Mouse (Mus musculus) embryo, embryonic 11 days (tissue): ENCODE data around the gene Rexo1.

ENCODE experiments used
- DNase-seq: peaks from one replicate; pipeline ENCODE4 v3.0.0-alpha.2; 2015

Rexo1 gene

GRCm38 (mm10) chr10:80553997-80554396 is 7.4 kb downstream of the Rexo1 start:
- no peak for DNase-seq

- no peak for DNase-seq
Measured at GRCm38 (mm10) chr10:80553575-80553974, 7.8 kb downstream of the Rexo1 start.

GRCm38 (mm10) chr10:80552364-80552763 is 9.0 kb downstream of the Rexo1 start:
- DNase-seq: no peak

GRCm38 (mm10) chr10:80549279-80549678 is 12.1 kb downstream of the Rexo1 start:
- no peak for DNase-seq

- DNase-seq: peak; percentile 81
Measured at GRCm38 (mm10) chr10:80548428-80549006, 12.8 kb downstream of the Rexo1 start.

GRCm38 (mm10) chr10:80547539-80547938 is 13.8 kb downstream of the Rexo1 start:
- DNase-seq: no peak

GRCm38 (mm10) chr10:80546945-80547344 is 14.4 kb downstream of the Rexo1 start:
- no peak for DNase-seq

- no peak for DNase-seq
Measured at GRCm38 (mm10) chr10:80545590-80545989, 15.8 kb downstream of the Rexo1 start.

GRCm38 (mm10) chr10:80543873-80544272 is 17.5 kb downstream of the Rexo1 start:
- DNase-seq: no peak

GRCm38 (mm10) chr10:80539493-80539892 is 21.9 kb downstream of the Rexo1 start:
- DNase-seq: no peak

- peak; percentile 81 for DNase-seq
Measured at GRCm38 (mm10) chr10:80538710-80539394, 22.5 kb downstream of the Rexo1 start, which contains the start of gene Atp8b3. TSS of gene Atp8b3 (minus strand) at chr10:80539124.

GRCm38 (mm10) chr10:80538180-80538579 is 23.2 kb downstream of the Rexo1 start:
- DNase-seq: no peak

GRCm38 (mm10) chr10:80535711-80536110 is 25.6 kb downstream of the Rexo1 start:
- DNase-seq: peak; percentile 41

- no peak for DNase-seq
Measured at GRCm38 (mm10) chr10:80535071-80535470, 26.3 kb downstream of the Rexo1 start.

- peak; percentile 57 for DNase-seq
Measured at GRCm38 (mm10) chr10:80533704-80534103, 27.7 kb downstream of the Rexo1 start.

- DNase-seq: no peak
Measured at GRCm38 (mm10) chr10:80532783-80533182, 28.6 kb downstream of the Rexo1 start.

GRCm38 (mm10) chr10:80526172-80526571 is 35.2 kb downstream of the Rexo1 start:
- DNase-seq: peak; percentile 69

- no peak for DNase-seq
Measured at GRCm38 (mm10) chr10:80523299-80523698, 38.1 kb downstream of the Rexo1 start.

GRCm38 (mm10) chr10:80519287-80519686 is 42.1 kb downstream of the Rexo1 start:
- DNase-seq: no peak

GRCm38 (mm10) chr10:80513739-80514138 is 47.6 kb downstream of the Rexo1 start:
- DNase-seq: no peak

- no peak for DNase-seq
Measured at GRCm38 (mm10) chr10:80510273-80510660, 51.1 kb downstream of the Rexo1 start.

- peak; percentile 78 for DNase-seq
Measured at GRCm38 (mm10) chr10:80509412-80510272, 51.7 kb downstream of the Rexo1 start.

GRCm38 (mm10) chr10:80506222-80506621 is 55.1 kb downstream of the Rexo1 start:
- DNase-seq: peak; percentile 84

- DNase-seq: no peak
Measured at GRCm38 (mm10) chr10:80504724-80505123, 56.6 kb downstream of the Rexo1 start.
